Mouse (Mus musculus) Patski (cell line): Measurements from ENCODE around the gene Fut2. TPM values are rescaled to one million over a fixed set of nuclear protein-coding genes. Genes with fewer than 3 reads are reported as not detected.

Source experiments
- ATAC-seq: fragments of 100-300 bp; one replicate; pipeline ENCODE4 v1.8.0; 2021
- CTCF ChIA-PET: fragments of 350-600 bp; sonication (Branson Sonifier 250); formaldehyde crosslinking; loops from one replicate; lab custom pipeline; 2022; ENCODE audit warnings: inconsistent platforms; lab: Charles Lee
- POLR2A ChIA-PET: fragments of 350-600 bp; sonication (Branson Sonifier 250); formaldehyde crosslinking; loops from one replicate; lab custom pipeline; 2022; ENCODE audit warnings: antibody characterized with exemption, inconsistent platforms; lab: Charles Lee
- DNase-seq: peaks from one replicate; pipeline ENCODE4 v3.0.0-alpha.2; 2011; ENCODE audit warnings: low read depth, low spot score
- H3K27me3 ChIP-seq: fragments of 371-371 bp; one replicate; pipeline ENCODE4 v1.5.1; 2021
- CTCF ChIP-seq: fragments of 100-300 bp; IDR thresholded peaks from one replicate; pipeline ENCODE4 v1.5.1; 2021
- in situ Hi-C: fragments of 300-500 bp; cut with MboI; formaldehyde crosslinking; loops from 3 replicates; pipeline ENCODE4 v1.11.1; 2018; ENCODE audit warnings: low pct_unique_long_range_greater_than_20kb, mixed read lengths
- polyA plus RNA-seq: library from polyadenylated mRNA; unstranded; gene quantifications from one replicate; pipeline ENCODE4 v1.2.3, GENCODE M21; 2021

Fut2 gene
- polyA plus RNA-seq, 1 experiment from 2014 or later, result 0.23 TPM

- TF ChIP-seq CTCF, result no peak
- in situ Hi-C loops, result no loop called here
- DNase-seq (no peak), ATAC-seq (no peak)
- POLR2A ChIA-PET, result interaction anchor here (0.7 kb wide), 2 partner anchors 13 to 24 kb away, joined by 3 read pairs; no protein-coding TSS in a partner anchor
- H3K27me3 ChIP-seq, result no peaks in the 10 kb centered on the region
- CTCF ChIA-PET, result interaction anchor here (2.6 kb wide), 1 partner anchor 11 kb away, joined by 10 read pairs; the partner anchor contains the start of gene Ntn5
Observed at GRCm38 (mm10) chr7:45693921-45694591, 27.9 kb upstream of the Fut2 start, which contains the start of gene Sec1. Gene Sec1 (minus strand): TSS chr7:45694402.

DNA sequence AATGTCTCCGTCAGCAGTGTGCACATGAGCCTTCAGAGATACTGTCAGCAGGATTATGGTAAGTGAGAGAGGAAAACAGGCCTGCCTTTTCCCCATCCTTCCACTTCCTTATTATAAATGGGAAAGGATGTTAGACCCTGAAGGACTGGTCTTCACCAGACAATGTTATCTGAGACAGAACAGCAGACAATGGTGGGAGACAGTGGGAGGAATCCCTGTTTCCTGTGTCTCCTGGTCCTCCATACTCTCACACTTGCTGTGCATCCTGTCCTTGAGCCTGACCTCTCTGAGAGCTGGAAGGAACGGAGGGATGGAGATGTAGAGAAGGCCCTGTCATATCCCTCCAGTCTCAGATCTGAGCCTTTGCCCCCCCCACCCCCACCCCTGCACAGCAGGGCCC is 26.2 kb upstream of the Fut2 start:
- TF ChIP-seq CTCF, result no peak
- in situ Hi-C loops, result no loop called here
- ATAC-seq (no peak), DNase-seq (no peak)
- CTCF ChIA-PET, result interaction anchor here (2.8 kb wide), 1 partner anchor 9 kb away, joined by 6 read pairs; no protein-coding TSS in a partner anchor
- POLR2A ChIA-PET, result interaction anchor here (0.7 to 1.0 kb wide), 2 partner anchors 15 to 64 kb away, joined by 3 read pairs; no protein-coding TSS in a partner anchor
- H3K27me3 ChIP-seq, result no peaks in the 10 kb centered on the region

DNA sequence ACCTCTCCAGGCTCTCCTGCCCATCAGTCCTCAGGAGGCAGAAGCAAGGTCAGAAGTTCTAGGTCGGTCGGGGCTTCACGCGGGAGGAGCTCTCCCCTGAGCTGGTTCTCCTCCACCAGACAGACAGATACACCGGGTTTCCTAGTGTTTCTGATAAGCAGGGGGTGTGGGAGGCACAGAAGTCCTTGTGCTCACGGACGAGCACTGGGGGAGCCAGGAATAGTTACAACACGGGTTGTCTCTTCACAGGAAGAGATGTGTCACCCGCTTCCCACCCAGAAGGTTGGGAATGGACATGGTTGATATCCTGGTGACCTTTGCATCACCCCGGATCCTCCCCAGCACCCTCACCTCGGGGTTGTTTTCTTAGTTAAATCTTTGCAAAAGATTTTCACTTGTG is 23.6 kb upstream of the Fut2 start:
- H3K27me3 ChIP-seq, result no peaks in the 10 kb centered on the region
- ATAC-seq (no peak), DNase-seq (no peak)
- POLR2A ChIA-PET, result interaction anchor here (0.5 to 1.5 kb wide), 3 partner anchors 11 to 64 kb away, joined by 3 to 5 read pairs (median 5); partner anchors contain the start of gene Car11
- no peak for TF ChIP-seq CTCF
- CTCF ChIA-PET, result interaction anchor here (1.0 to 2.1 kb wide), 4 partner anchors 9 to 96 kb away, joined by 3 to 9 read pairs (median 4); no protein-coding TSS in a partner anchor
- in situ Hi-C loops, result loop anchor here (10.0 kb wide), 1 partner anchor 125 kb away; no protein-coding TSS in a partner anchor

DNA sequence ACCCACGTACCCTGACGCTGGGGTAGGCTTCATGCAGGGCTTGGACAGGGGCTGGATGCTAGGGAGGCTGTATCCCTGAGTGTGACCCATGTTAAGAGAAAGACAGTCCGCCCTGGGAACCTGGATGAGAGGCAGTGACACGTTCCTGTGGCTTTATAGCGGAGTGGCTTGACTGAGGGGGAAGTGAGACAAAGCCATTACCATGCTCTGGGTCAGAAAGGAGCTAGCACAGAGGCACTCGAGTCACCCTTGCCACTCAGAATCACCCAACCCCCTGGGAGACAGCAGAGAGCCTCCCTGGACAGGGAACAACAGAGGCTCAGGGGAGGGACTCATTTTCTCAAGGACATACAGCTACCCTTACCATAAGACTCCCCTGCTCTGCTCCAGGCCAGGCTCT is 22.9 kb upstream of the Fut2 start:
- in situ Hi-C loops, result loop anchor here (10.0 kb wide), 1 partner anchor 124 kb away; no protein-coding TSS in a partner anchor
- no peak for TF ChIP-seq CTCF
- ChIA-PET CTCF (interaction anchor here (1.5 to 2.1 kb wide), 2 partner anchors 8 to 11 kb away, joined by 3 to 9 read pairs; no protein-coding TSS in a partner anchor), POLR2A (interaction anchor here (0.5 to 1.5 kb wide), 2 partner anchors 12 to 63 kb away, joined by 3 to 5 read pairs; no protein-coding TSS in a partner anchor)
- no peak for DNase-seq
- ATAC-seq, result no peak
- H3K27me3 ChIP-seq, result no peaks in the 10 kb centered on the region

- DNase-seq (no peak), ATAC-seq (no peak)
- in situ Hi-C loops, result loop anchor here (10.0 kb wide), 1 partner anchor 122 kb away; no protein-coding TSS in a partner anchor
- no peak for TF ChIP-seq CTCF
- ChIA-PET POLR2A (no interaction called here), CTCF (no interaction called here)
- no peaks in the 10 kb centered on the region for H3K27me3 ChIP-seq
Observed at GRCm38 (mm10) chr7:45686841-45687240, 20.6 kb upstream of the Fut2 start.

DNA sequence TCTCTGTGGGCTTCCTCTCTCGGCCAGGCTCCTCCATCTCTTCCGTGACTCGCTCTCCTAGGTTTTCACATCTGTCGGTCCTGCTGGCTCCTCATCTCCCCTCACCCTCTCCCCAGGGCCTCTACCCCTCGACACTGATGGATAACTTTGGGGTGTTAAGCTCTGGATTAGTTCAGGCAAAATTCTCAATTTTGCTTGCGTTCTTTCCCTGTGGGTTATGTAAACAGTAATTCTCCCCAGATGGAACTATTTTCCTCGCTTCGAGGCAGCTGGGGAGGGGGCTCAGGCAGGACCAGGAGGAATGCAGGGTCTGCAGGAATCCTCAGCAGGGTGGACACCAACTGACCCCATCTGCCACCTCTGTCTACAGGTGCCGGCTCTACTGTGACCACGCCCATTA is 19.6 kb upstream of the Fut2 start:
- no peak for TF ChIP-seq CTCF
- DNase-seq, result no peak
- in situ Hi-C loops, result loop anchor here (10.0 kb wide), 1 partner anchor 121 kb away; no protein-coding TSS in a partner anchor
- H3K27me3 ChIP-seq, result no peaks in the 10 kb centered on the region
- ATAC-seq, result no peak
- POLR2A ChIA-PET, result interaction anchor here (0.6 kb wide), 1 partner anchor 31 kb away, joined by 3 read pairs; no protein-coding TSS in a partner anchor
- CTCF ChIA-PET, result interaction anchor here (1.0 to 1.5 kb wide), 2 partner anchors 12 to 15 kb away, joined by 3 read pairs; no protein-coding TSS in a partner anchor

GRCm38 (mm10) chr7:45683396-45684050 is 17.3 kb upstream of the Fut2 start, which contains the start of gene Ntn5:
Gene Ntn5 (plus strand): TSS chr7:45684022.
- no peak for DNase-seq
- TF ChIP-seq CTCF, result no peak
- ChIA-PET CTCF (interaction anchor here (0.8 to 5.1 kb wide), 28 partner anchors 8 to 207 kb away, joined by 3 to 74 read pairs (median 6); partner anchors contain the start of genes Dbp, Fut1, Fut2 and Hsd17b14), POLR2A (interaction anchor here (1.6 to 2.3 kb wide), 2 partner anchors 17 to 21 kb away, joined by 6 to 17 read pairs; partner anchors contain the start of gene Dbp)
- no peaks in the 10 kb centered on the region for H3K27me3 ChIP-seq
- in situ Hi-C loops, result loop anchor here (5.0 to 10.0 kb wide), 3 partner anchors 91 to 206 kb away; no protein-coding TSS in a partner anchor
- no peak for ATAC-seq

- DNase-seq (peak; percentile 51), ATAC-seq (peak; percentile 17)
- ChIA-PET CTCF (interaction anchor here (0.6 to 5.1 kb wide), 34 partner anchors 8 to 223 kb away, joined by 3 to 74 read pairs (median 6); partner anchors contain the start of genes Bax, Dbp, Ftl1 and Fut1), POLR2A (interaction anchor here (0.6 to 2.3 kb wide), 3 partner anchors 19 to 178 kb away, joined by 3 to 17 read pairs (median 6); partner anchors contain the start of gene Dbp)
- H3K27me3 ChIP-seq, result no peaks in the 10 kb centered on the region
- TF ChIP-seq CTCF, result no peak
- in situ Hi-C loops, result loop anchor here (5.0 to 10.0 kb wide), 3 partner anchors 90 to 205 kb away; no protein-coding TSS in a partner anchor
Observed at GRCm38 (mm10) chr7:45682144-45683126, 16.2 kb upstream of the Fut2 start.
